ENCODE assay signal across 8 mouse cellular contexts in the genomic region with DNA sequence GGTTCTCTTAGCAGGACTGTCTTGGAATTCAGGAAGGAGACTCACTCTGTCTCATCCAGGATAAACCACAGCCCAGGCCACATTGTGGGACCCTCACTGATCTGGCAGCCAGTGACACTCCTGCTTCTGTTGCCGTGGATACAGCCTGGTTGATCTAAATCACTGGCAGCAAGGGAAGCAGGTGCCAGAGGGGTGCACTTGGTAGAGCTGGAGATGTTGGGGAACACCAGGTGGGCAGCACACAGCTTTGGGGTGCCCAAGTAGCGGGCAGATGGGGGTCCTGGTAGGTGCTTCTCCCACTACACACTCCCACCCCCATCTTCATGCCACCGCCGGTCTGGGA. TPM values are rescaled to one million over a fixed set of nuclear protein-coding genes. Genes with fewer than 3 reads are reported as not detected.
DNase-seq lines count a peak whose midpoint lies in the region; ATAC-seq lines count a peak whose summit lies in the region.

No protein-coding gene starts in this region.

- peaks cover 65% of the 10 kb centered on the region for H3K27me3 ChIP-seq in heart, embryonic 13.5 days (replicated peaks)
- peaks cover 3% of the 10 kb centered on the region; the same call in 1 of the 2 replicates for H3K27me3 ChIP-seq in forebrain, embryonic 15.5 days
- peaks cover 96% of the 10 kb centered on the region for H3K27me3 ChIP-seq in midbrain, embryonic 10.5 days (ENCODE audit: low read depth, poor library complexity, severe bottlenecking)

- DNase-seq in heart, adult 8-10 months (ENCODE audit: low spot score) = no peak
- DNase-seq in Muller cell, postnatal 12 days (ENCODE audit: inconsistent ontology term) = peak; percentile 1
- DNase-seq in midbrain, embryonic 10.5 days (ENCODE audit: low spot score) = no peak
- DNase-seq in thymus, postnatal 14 days = no peak
- DNase-seq in gastrocnemius, postnatal 14 days = no peak

- ATAC-seq in heart, embryonic 13.5 days (ENCODE audit: extremely low read depth, insufficient number of reproducible peaks, low FRiP score, low TSS enrichment) = peak; percentile 24; the same call in 1 of the 2 replicates
- ATAC-seq in forebrain, embryonic 15.5 days (replicated peaks) = peak; percentile 47
- ATAC-seq in erythroblast, adult 5-6 weeks (replicated peaks; ENCODE audit: low FRiP score, poor library complexity, severe bottlenecking) = no peak

- H3K9ac ChIP-seq in heart, embryonic 13.5 days = peak overlapping the region; percentile 80
- peak overlapping the region; percentile 72 for H3K9ac ChIP-seq in forebrain, embryonic 15.5 days (replicated peaks)

- 14% methylated on average over 4 of the region's 4 CpGs for WGBS in heart, embryonic 13.5 days
- WGBS in forebrain, embryonic 15.5 days = 23% methylated on average over 4 of the region's 4 CpGs
- WGBS in midbrain, embryonic 10.5 days = 17% methylated on average over 4 of the region's 4 CpGs

- intact Hi-C loops in gastrocnemius, postnatal 14 days (cut with DNase I; ENCODE audit: low total_unique reads) = no loop called here

- H3K36me3 ChIP-seq in heart, embryonic 13.5 days = no peaks in the 10 kb centered on the region
- H3K36me3 ChIP-seq in forebrain, embryonic 15.5 days = no peaks in the 10 kb centered on the region
- H3K36me3 ChIP-seq in midbrain, embryonic 10.5 days = no peaks in the 10 kb centered on the region

- peaks cover 12% of the 10 kb centered on the region for H3K4me1 ChIP-seq in heart, embryonic 13.5 days
- H3K4me1 ChIP-seq in forebrain, embryonic 15.5 days = peaks cover 27% of the 10 kb centered on the region
- H3K4me1 ChIP-seq in midbrain, embryonic 10.5 days = peaks cover 25% of the 10 kb centered on the region

- no peaks in the 10 kb centered on the region for H3K9me3 ChIP-seq in heart, embryonic 13.5 days
- H3K9me3 ChIP-seq in forebrain, embryonic 15.5 days = no peaks in the 10 kb centered on the region
- H3K9me3 ChIP-seq in midbrain, embryonic 10.5 days (replicated peaks) = no peaks in the 10 kb centered on the region

- peak overlapping the region; percentile 71 for H3K4me2 ChIP-seq in heart, embryonic 13.5 days
- H3K4me2 ChIP-seq in forebrain, embryonic 15.5 days (replicated peaks) = peak overlapping the region; percentile 52

- H3K27ac ChIP-seq in heart, embryonic 13.5 days (replicated peaks) = no peak overlapping the region
- H3K27ac ChIP-seq in forebrain, embryonic 15.5 days (replicated peaks) = peak overlapping the region; percentile 86
- H3K27ac ChIP-seq in midbrain, embryonic 10.5 days (replicated peaks) = peak overlapping the region; percentile 92

- peak overlapping the region; percentile 61 for H3K4me3 ChIP-seq in heart, embryonic 13.5 days
- peak overlapping the region; percentile 63 for H3K4me3 ChIP-seq in forebrain, embryonic 15.5 days
- H3K4me3 ChIP-seq in midbrain, embryonic 10.5 days = peak overlapping the region; percentile 62

RNA-seq across cellular contexts. Expression of a gene that starts 0.5 kb away (rescaled TPM):
- polyA plus RNA-seq in heart, embryonic 13.5 days (2015; fragmentation: Nextera tagmentation; extraction: Ambion mirVana) = 2.2 and 2.8 TPM in 2 replicates
- total RNA-seq in heart, adult 8-10 months (2022) = under 1 TPM in 3 of 4 experiments, not detected in 1; 0.22 to 0.65 (median 0.41) TPM
- polyA plus RNA-seq in forebrain, embryonic 15.5 days (2015; fragmentation: Nextera tagmentation; extraction: Ambion mirVana) = 9.2 and 10.4 TPM in 2 replicates
- 4.4 and 7.1 TPM in 2 replicates for polyA plus RNA-seq in midbrain, embryonic 10.5 days (2016; fragmentation: Nextera tagmentation; extraction: Ambion mirVana)
- not detected in 2 replicates for total RNA-seq in erythroblast, adult 5-6 weeks (2015; ENCODE audit: low replicate concordance)
- not detected in 2 replicates for total RNA-seq in erythroblast, adult 5-6 weeks (2017; ENCODE audit: low replicate concordance)
- 1 to 10 TPM in 1 of 2 experiments, under 1 TPM in 1; 0.97 to 1.6 TPM for total RNA-seq in gastrocnemius, postnatal 14 days (2021)

RNA-seq across cellular contexts. Expression of a gene that starts 25.8 kb away (rescaled TPM):
- 17.1 and 18.2 TPM in 2 replicates for polyA plus RNA-seq in heart, embryonic 13.5 days (2015; fragmentation: Nextera tagmentation; extraction: Ambion mirVana)
- total RNA-seq in heart, adult 8-10 months (2022) = 10 to 100 TPM; 10.9 to 17.1 (median 11.9) TPM
- polyA plus RNA-seq in forebrain, embryonic 15.5 days (2015; fragmentation: Nextera tagmentation; extraction: Ambion mirVana) = 48.8 and 49.4 TPM in 2 replicates
- 31.9 and 35.2 TPM in 2 replicates for polyA plus RNA-seq in midbrain, embryonic 10.5 days (2016; fragmentation: Nextera tagmentation; extraction: Ambion mirVana)
- total RNA-seq in erythroblast, adult 5-6 weeks (2015; ENCODE audit: low replicate concordance) = 1.3 and 7.7 TPM in 2 replicates
- total RNA-seq in erythroblast, adult 5-6 weeks (2017; ENCODE audit: low replicate concordance) = 0.94 and 2.2 TPM in 2 replicates
- total RNA-seq in gastrocnemius, postnatal 14 days (2021) = 10 to 100 TPM in 1 of 2 experiments, 1 to 10 TPM in 1; 7.5 to 10.3 TPM

RNA-seq across cellular contexts. Expression of a gene that starts 40.7 kb away (rescaled TPM):
- 7.2 and 8.1 TPM in 2 replicates for polyA plus RNA-seq in heart, embryonic 13.5 days (2015; fragmentation: Nextera tagmentation; extraction: Ambion mirVana)
- 1 to 10 TPM; 2.3 to 5.2 (median 2.5) TPM for total RNA-seq in heart, adult 8-10 months (2022)
- polyA plus RNA-seq in forebrain, embryonic 15.5 days (2015; fragmentation: Nextera tagmentation; extraction: Ambion mirVana) = 25.7 and 27.9 TPM in 2 replicates
- 14.8 and 16.8 TPM in 2 replicates for polyA plus RNA-seq in midbrain, embryonic 10.5 days (2016; fragmentation: Nextera tagmentation; extraction: Ambion mirVana)
- 10.0 and 14.0 TPM in 2 replicates for total RNA-seq in erythroblast, adult 5-6 weeks (2015; ENCODE audit: low replicate concordance)
- 0.28 and 2.9 TPM in 2 replicates for total RNA-seq in erythroblast, adult 5-6 weeks (2017; ENCODE audit: low replicate concordance)
- total RNA-seq in gastrocnemius, postnatal 14 days (2021) = 1 to 10 TPM; 2.0 to 3.3 TPM
